Comparison of ENCODE assay signal across 9 mouse cellular contexts in the genomic region with DNA sequence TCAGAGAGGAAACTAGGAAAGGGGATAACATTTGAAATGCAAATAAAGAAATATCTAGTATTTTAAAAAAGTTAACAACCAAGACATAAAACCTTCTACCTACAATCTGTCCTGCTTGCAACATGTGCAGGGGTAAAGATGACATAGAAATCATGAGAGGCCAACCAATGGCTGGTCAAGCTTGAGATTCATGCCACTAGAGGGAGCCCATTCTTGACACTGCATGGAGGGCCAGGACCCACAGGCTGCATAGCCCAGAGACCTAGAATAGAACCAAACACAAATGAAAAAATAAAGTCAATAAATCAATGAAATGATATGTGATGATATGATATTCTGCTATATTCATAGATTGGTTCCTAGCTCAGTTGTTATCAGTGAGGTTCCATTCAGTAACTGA.
A peak's percentile ranks its signal among the peaks of the same experiment; 100 is the strongest.
DNase-seq lines count a peak whose midpoint lies in the region; ATAC-seq and TF ChIP-seq lines count a peak whose summit lies in the region.
"Had no signal": no experiment of that assay in that cellular context is flagged by ENCODE, and none has a peak within 500 bp of the region (broad histone marks: within the 10 kb centered on the region; RNA-seq: fewer than 3 reads in every experiment).

No protein-coding gene starts in this region.

- TF ChIP-seq EP300 in CH12.LX (IDR thresholded peaks at IDR 0.05; ENCODE audit: low read length), result no peak

- H3K4me1 ChIP-seq in hindbrain, embryonic 11.5 days (replicated peaks; ENCODE audit: control insufficient read depth, insufficient read depth, low read length), result no peaks in the 10 kb centered on the region
- H3K4me1 ChIP-seq in hindbrain, embryonic 13.5 days (replicated peaks), result no peaks in the 10 kb centered on the region
- no peaks in the 10 kb centered on the region for H3K4me1 ChIP-seq in CH12.LX (ENCODE audit: control insufficient read depth in 1 of 2, insufficient read depth in 2 of 2)
- no peaks in the 10 kb centered on the region for H3K4me1 ChIP-seq in embryonic facial prominence, embryonic 14.5 days (ENCODE audit: control insufficient read depth, insufficient read depth, low read length)
- H3K4me1 ChIP-seq: limb, embryonic 12.5 days had no signal

- H3K4me2 ChIP-seq in hindbrain, embryonic 11.5 days (replicated peaks; ENCODE audit: low read depth, low read length), result no peak overlapping the region
- H3K4me2 ChIP-seq in hindbrain, embryonic 13.5 days, result no peak overlapping the region
- no peak overlapping the region for H3K4me2 ChIP-seq in CH12.LX (ENCODE audit: insufficient read depth, low read depth, poor library complexity, severe bottlenecking)
- H3K4me2 ChIP-seq in embryonic facial prominence, embryonic 14.5 days (ENCODE audit: low read depth, low read length), result no peak overlapping the region
- H3K4me2 ChIP-seq: limb, embryonic 12.5 days had no signal

- in situ Hi-C loops in CH12.LX (cut with MboI; ENCODE audit: low pct_ligation_motif_present, low pct_unique_long_range_greater_than_20kb, low sequenced_read_pairs), result no loop called here

- H3K79me2 ChIP-seq in CH12.LX (replicated peaks; ENCODE audit: control insufficient read depth, extremely low read depth, insufficient read depth, poor library complexity, severe bottlenecking), result no peaks in the 10 kb centered on the region

- no peak overlapping the region for H3K27ac ChIP-seq in hindbrain, embryonic 11.5 days (ENCODE audit: low read depth, low read length)
- no peak overlapping the region for H3K27ac ChIP-seq in hindbrain, embryonic 13.5 days
- no peak overlapping the region for H3K27ac ChIP-seq in CH12.LX (ENCODE audit: insufficient read depth, low read depth)
- no peak overlapping the region for H3K27ac ChIP-seq in embryonic facial prominence, embryonic 14.5 days (replicated peaks; ENCODE audit: low read depth, low read length)
- H3K27ac ChIP-seq: limb, embryonic 12.5 days had no signal

- peak; percentile 55 for TF ChIP-seq RAD21 in CH12.LX (IDR thresholded peaks at IDR 0.05; ENCODE audit: low read depth, low read length)

- no peak for TF ChIP-seq POLR2A in CH12.LX (IDR thresholded peaks at IDR 0.05; ENCODE audit: low read depth, low read length)

- H3K9me3 ChIP-seq in hindbrain, embryonic 11.5 days (ENCODE audit: control insufficient read depth, low read length), result no peaks in the 10 kb centered on the region
- H3K9me3 ChIP-seq in hindbrain, embryonic 13.5 days, result no peaks in the 10 kb centered on the region
- H3K9me3 ChIP-seq in CH12.LX (replicated peaks; ENCODE audit: low read length), result no peaks in the 10 kb centered on the region
- no peaks in the 10 kb centered on the region for H3K9me3 ChIP-seq in embryonic facial prominence, embryonic 14.5 days (ENCODE audit: control insufficient read depth, low read length)
- H3K9me3 ChIP-seq: limb, embryonic 12.5 days had no signal

- intact Hi-C loops in gastrocnemius, postnatal 36 days (cut with DNase I), result no loop called here

- no peak overlapping the region for H3K9ac ChIP-seq in hindbrain, embryonic 11.5 days (ENCODE audit: low read depth, low read length)
- H3K9ac ChIP-seq in hindbrain, embryonic 13.5 days, result no peak overlapping the region
- no peak overlapping the region for H3K9ac ChIP-seq in CH12.LX (ENCODE audit: insufficient read depth, low read depth)
- H3K9ac ChIP-seq in embryonic facial prominence, embryonic 14.5 days (ENCODE audit: low read depth, low read length), result no peak overlapping the region
- H3K9ac ChIP-seq: limb, embryonic 12.5 days had no signal

- no peak overlapping the region for H3K4me3 ChIP-seq in hindbrain, embryonic 11.5 days (ENCODE audit: low read depth, low read length)
- H3K4me3 ChIP-seq in hindbrain, embryonic 13.5 days, result no peak overlapping the region
- H3K4me3 ChIP-seq in CH12.LX (replicated peaks in 1 of 3; ENCODE audit: low read depth in 2 of 3, low read length in 2 of 3, poor library complexity in 1 of 3), result no peak overlapping the region
- H3K4me3 ChIP-seq in embryonic facial prominence, embryonic 14.5 days (ENCODE audit: low read depth, low read length), result no peak overlapping the region
- H3K4me3 ChIP-seq: limb, embryonic 12.5 days had no signal

- peak; percentile 14 to 72; a peak in 2 of 4 replicates for TF ChIP-seq CTCF in CH12.LX (conservative IDR thresholded peaks at IDR 0.05 in 1 of 2, IDR thresholded peaks at IDR 0.05 in 1 of 2; ENCODE audit: low read depth in 2 of 2, low read length in 2 of 2)

- peak; percentile 72 for ATAC-seq in hindbrain, embryonic 11.5 days (ENCODE audit: low FRiP score)
- no peak for ATAC-seq in hindbrain, embryonic 13.5 days (ENCODE audit: low FRiP score)
- no peak for ATAC-seq in embryonic facial prominence, embryonic 14.5 days (ENCODE audit: low read depth)
- no peak for ATAC-seq in activated CD4-positive, CD25-positive, alpha-beta regulatory T cell, adult 4 months

- H3K27me3 ChIP-seq in hindbrain, embryonic 11.5 days (ENCODE audit: control insufficient read depth, insufficient read depth, low read length), result no peaks in the 10 kb centered on the region
- H3K27me3 ChIP-seq in hindbrain, embryonic 13.5 days, result no peaks in the 10 kb centered on the region
- H3K27me3 ChIP-seq in CH12.LX (replicated peaks), result no peaks in the 10 kb centered on the region
- no peaks in the 10 kb centered on the region for H3K27me3 ChIP-seq in embryonic facial prominence, embryonic 14.5 days (replicated peaks; ENCODE audit: control insufficient read depth, insufficient read depth, low read length)
- H3K27me3 ChIP-seq: limb, embryonic 12.5 days had no signal

- dilution Hi-C loops in CH12.LX (cut with MboI; ENCODE audit: extremely low pct_ligation_motif_present, extremely low pct_unique_long_range_greater_than_20kb, low sequenced_read_pairs), result no loop called here

- peak; percentile 37 for DNase-seq in hindbrain, embryonic 11.5 days (ENCODE audit: low spot score)
- peak; percentile 33 for DNase-seq in CH12.LX (ENCODE audit: extremely low read depth)
- peak; percentile 50 for DNase-seq in brain, adult 2 months (ENCODE audit: low read depth, low spot score)
- DNase-seq in embryonic facial prominence, embryonic 14.5 days (ENCODE audit: low spot score), result peak; percentile 12
- DNase-seq in thymus, postnatal 14 days, result no peak
- no peak for DNase-seq in gastrocnemius, postnatal 36 days

- H3K36me3 ChIP-seq in hindbrain, embryonic 11.5 days (ENCODE audit: control insufficient read depth, insufficient read depth, low read length), result no peaks in the 10 kb centered on the region
- H3K36me3 ChIP-seq in hindbrain, embryonic 13.5 days, result no peaks in the 10 kb centered on the region
- no peaks in the 10 kb centered on the region for H3K36me3 ChIP-seq in CH12.LX (replicated peaks in 1 of 2; ENCODE audit: control insufficient read depth in 1 of 2, insufficient read depth in 1 of 2, low read length in 1 of 2)
- H3K36me3 ChIP-seq in embryonic facial prominence, embryonic 14.5 days (ENCODE audit: control insufficient read depth, insufficient read depth, low read length), result no peaks in the 10 kb centered on the region
- H3K36me3 ChIP-seq: limb, embryonic 12.5 days had no signal

TF ChIP-seq in CH12.LX, 34 proteins besides CTCF, POLR2A, EP300 and RAD21:
- no peak for TF ChIP-seq ZC3H11A (IDR thresholded peaks at IDR 0.05; ENCODE audit: low read depth, low read length)
- no peak for TF ChIP-seq BHLHE40 (IDR thresholded peaks at IDR 0.05; ENCODE audit: low read depth, low read length)
- no peak for TF ChIP-seq RCOR1 (conservative IDR thresholded peaks at IDR 0.05; ENCODE audit: low read depth, low read length)
- TF ChIP-seq SMC3 (IDR thresholded peaks at IDR 0.05; ENCODE audit: low read depth, low read length), result peak; percentile 73
- TF ChIP-seq SIN3A (IDR thresholded peaks at IDR 0.05; ENCODE audit: low read length), result no peak

Comparison
In these comparisons a context has a peak if more than half of its experiments do, and no peak if none do; other contexts are left out.
1. DNase-seq: peak in hindbrain, embryonic 11.5 days (single experiment), CH12.LX (single experiment), brain, adult 2 months (single experiment) and embryonic facial prominence, embryonic 14.5 days (single experiment); none in thymus, postnatal 14 days (single experiment) and gastrocnemius, postnatal 36 days (0 of 2).